Mouse (Mus musculus): ENCODE data around the gene Galnt3. TPM values are rescaled to one million over a fixed set of nuclear protein-coding genes. Genes with fewer than 3 reads are reported as not detected.
A peak's percentile ranks its signal among the peaks of the same experiment; 100 is the strongest.

Gene Galnt3
- polyA plus RNA-seq, 1 experiment from 2014 or later = 9.4 TPM

- H3K9me3 ChIP-seq (ENCODE audit: control insufficient read depth, low read length) = no peaks in the 10 kb centered on the region
- peak; percentile 45; the same call in 1 of the 2 replicates for ATAC-seq (ENCODE audit: low FRiP score, low TSS enrichment)
- H3K4me2 ChIP-seq (replicated peaks; ENCODE audit: low read depth, low read length) = no peak overlapping the region
- H3K4me1 ChIP-seq (ENCODE audit: control insufficient read depth, insufficient read depth, low read length) = 0 out of 2 replicates have a peak, but pooled peaks cover 9% of the 10 kb centered on the region
- H3K27ac ChIP-seq (ENCODE audit: low read depth, low read length) = peak overlapping the region; percentile 72; the same call in 1 of the 2 replicates
- no peaks in the 10 kb centered on the region for H3K36me3 ChIP-seq (ENCODE audit: control insufficient read depth, insufficient read depth, low read length)
- WGBS = 48% methylated on average over 4 of the region's 4 CpGs
- no peak overlapping the region for H3K9ac ChIP-seq (ENCODE audit: low read depth, low read length)
- H3K27me3 ChIP-seq (ENCODE audit: control insufficient read depth, insufficient read depth, low read length) = no peaks in the 10 kb centered on the region
- H3K4me3 ChIP-seq (ENCODE audit: low read length) = no peak overlapping the region
Observed at GRCm38 (mm10) chr2:66146473-66146872, 21.7 kb upstream of the Galnt3 start.

GRCm38 (mm10) chr2:66144770-66145169 is 20.0 kb upstream of the Galnt3 start:
- no peak overlapping the region for H3K4me3 ChIP-seq (ENCODE audit: low read length)
- 0 out of 2 replicates have a peak, but pooled peaks cover 9% of the 10 kb centered on the region for H3K4me1 ChIP-seq (ENCODE audit: control insufficient read depth, insufficient read depth, low read length)
- 9% methylated on average over 5 of the region's 5 CpGs for WGBS
- no peaks in the 10 kb centered on the region for H3K9me3 ChIP-seq (ENCODE audit: control insufficient read depth, low read length)
- no peak overlapping the region for H3K4me2 ChIP-seq (replicated peaks; ENCODE audit: low read depth, low read length)
- peak; percentile 58; the same call in 1 of the 2 replicates for ATAC-seq (ENCODE audit: low FRiP score, low TSS enrichment)
- H3K9ac ChIP-seq (ENCODE audit: low read depth, low read length) = no peak overlapping the region
- H3K27me3 ChIP-seq (ENCODE audit: control insufficient read depth, insufficient read depth, low read length) = no peaks in the 10 kb centered on the region
- no peak overlapping the region; the same call in 1 of the 2 replicates for H3K27ac ChIP-seq (ENCODE audit: low read depth, low read length)
- H3K36me3 ChIP-seq (ENCODE audit: control insufficient read depth, insufficient read depth, low read length) = no peaks in the 10 kb centered on the region

- no peak overlapping the region for H3K27ac ChIP-seq (ENCODE audit: low read depth, low read length)
- no peaks in the 10 kb centered on the region for H3K27me3 ChIP-seq (ENCODE audit: control insufficient read depth, insufficient read depth, low read length)
- 0 out of 2 replicates have a peak, but pooled peaks cover 9% of the 10 kb centered on the region for H3K4me1 ChIP-seq (ENCODE audit: control insufficient read depth, insufficient read depth, low read length)
- H3K4me3 ChIP-seq (ENCODE audit: low read length) = no peak overlapping the region
- no peaks in the 10 kb centered on the region for H3K9me3 ChIP-seq (ENCODE audit: control insufficient read depth, low read length)
- H3K36me3 ChIP-seq (ENCODE audit: control insufficient read depth, insufficient read depth, low read length) = no peaks in the 10 kb centered on the region
- H3K9ac ChIP-seq (ENCODE audit: low read depth, low read length) = no peak overlapping the region
- no peak overlapping the region for H3K4me2 ChIP-seq (replicated peaks; ENCODE audit: low read depth, low read length)
- no peak for ATAC-seq (ENCODE audit: low FRiP score, low TSS enrichment)
- WGBS = 94% methylated on average over 4 of the region's 4 CpGs
Observed at GRCm38 (mm10) chr2:66143284-66143683, 18.5 kb upstream of the Galnt3 start.

GRCm38 (mm10) chr2:66142711-66143110 is 17.9 kb upstream of the Galnt3 start:
- no peak for ATAC-seq (ENCODE audit: low FRiP score, low TSS enrichment)
- Histone ChIP-seq H3K27ac (ENCODE audit: low read depth, low read length) (no peak overlapping the region), H3K27me3 (ENCODE audit: control insufficient read depth, insufficient read depth, low read length) (no peaks in the 10 kb centered on the region), H3K36me3 (ENCODE audit: control insufficient read depth, insufficient read depth, low read length) (no peaks in the 10 kb centered on the region), H3K4me3 (ENCODE audit: low read length) (no peak overlapping the region), H3K9ac (ENCODE audit: low read depth, low read length) (no peak overlapping the region), H3K4me1 (ENCODE audit: control insufficient read depth, insufficient read depth, low read length) (0 out of 2 replicates have a peak, but pooled peaks cover 9% of the 10 kb centered on the region), H3K4me2 (replicated peaks; ENCODE audit: low read depth, low read length) (no peak overlapping the region), H3K9me3 (ENCODE audit: control insufficient read depth, low read length) (no peaks in the 10 kb centered on the region)
- WGBS = 78% methylated on average over 2 of the region's 2 CpGs

- Histone ChIP-seq H3K4me3 (ENCODE audit: low read length) (no peak overlapping the region), H3K4me2 (replicated peaks; ENCODE audit: low read depth, low read length) (no peak overlapping the region), H3K9me3 (ENCODE audit: control insufficient read depth, low read length) (no peaks in the 10 kb centered on the region), H3K27ac (ENCODE audit: low read depth, low read length) (no peak overlapping the region), H3K9ac (ENCODE audit: low read depth, low read length) (no peak overlapping the region), H3K4me1 (ENCODE audit: control insufficient read depth, insufficient read depth, low read length) (0 out of 2 replicates have a peak, but pooled peaks cover 9% of the 10 kb centered on the region), H3K27me3 (ENCODE audit: control insufficient read depth, insufficient read depth, low read length) (no peaks in the 10 kb centered on the region), H3K36me3 (ENCODE audit: control insufficient read depth, insufficient read depth, low read length) (no peaks in the 10 kb centered on the region)
- ATAC-seq (ENCODE audit: low FRiP score, low TSS enrichment) = no peak
- 89% methylated on average over 2 of the region's 2 CpGs for WGBS
Observed at GRCm38 (mm10) chr2:66142268-66142667, 17.5 kb upstream of the Galnt3 start.

GRCm38 (mm10) chr2:66140246-66140645 is 15.5 kb upstream of the Galnt3 start:
- Histone ChIP-seq H3K27me3 (ENCODE audit: control insufficient read depth, insufficient read depth, low read length) (no peaks in the 10 kb centered on the region), H3K9me3 (ENCODE audit: control insufficient read depth, low read length) (no peaks in the 10 kb centered on the region), H3K36me3 (ENCODE audit: control insufficient read depth, insufficient read depth, low read length) (no peaks in the 10 kb centered on the region), H3K9ac (ENCODE audit: low read depth, low read length) (no peak overlapping the region), H3K4me1 (ENCODE audit: control insufficient read depth, insufficient read depth, low read length) (0 out of 2 replicates have a peak, but pooled peaks cover 8% of the 10 kb centered on the region), H3K4me3 (ENCODE audit: low read length) (no peak overlapping the region), H3K4me2 (replicated peaks; ENCODE audit: low read depth, low read length) (no peak overlapping the region), H3K27ac (ENCODE audit: low read depth, low read length) (no peak overlapping the region)
- 86% methylated on average over 4 of the region's 4 CpGs for WGBS
- no peak for ATAC-seq (ENCODE audit: low FRiP score, low TSS enrichment)

GRCm38 (mm10) chr2:66131862-66132544 is 7.2 kb upstream of the Galnt3 start:
- ATAC-seq (ENCODE audit: low FRiP score, low TSS enrichment) = peak; percentile 60
- Histone ChIP-seq H3K4me1 (ENCODE audit: control insufficient read depth, insufficient read depth, low read length) (no peaks in the 10 kb centered on the region), H3K4me3 (ENCODE audit: low read length) (no peak overlapping the region), H3K27me3 (ENCODE audit: control insufficient read depth, insufficient read depth, low read length) (no peaks in the 10 kb centered on the region; the same call in 1 of the 2 replicates), H3K9ac (ENCODE audit: low read depth, low read length) (no peak overlapping the region), H3K27ac (ENCODE audit: low read depth, low read length) (no peak overlapping the region), H3K36me3 (ENCODE audit: control insufficient read depth, insufficient read depth, low read length) (no peaks in the 10 kb centered on the region), H3K4me2 (replicated peaks; ENCODE audit: low read depth, low read length) (0 out of 2 replicates have a peak overlapping the region, but pooled peaks have one; percentile 3), H3K9me3 (ENCODE audit: control insufficient read depth, low read length) (no peaks in the 10 kb centered on the region)
- 58% methylated on average over 8 of the region's 8 CpGs for WGBS

GRCm38 (mm10) chr2:66128941-66129340 is 4.1 kb upstream of the Galnt3 start:
- Histone ChIP-seq H3K4me1 (ENCODE audit: control insufficient read depth, insufficient read depth, low read length) (no peaks in the 10 kb centered on the region), H3K4me3 (ENCODE audit: low read length) (no peak overlapping the region), H3K27ac (ENCODE audit: low read depth, low read length) (no peak overlapping the region), H3K36me3 (ENCODE audit: control insufficient read depth, insufficient read depth, low read length) (no peaks in the 10 kb centered on the region), H3K9me3 (ENCODE audit: control insufficient read depth, low read length) (no peaks in the 10 kb centered on the region), H3K27me3 (ENCODE audit: control insufficient read depth, insufficient read depth, low read length) (peaks cover 8% of the 10 kb centered on the region; the same call in 1 of the 2 replicates), H3K9ac (ENCODE audit: low read depth, low read length) (no peak overlapping the region), H3K4me2 (replicated peaks; ENCODE audit: low read depth, low read length) (no peak overlapping the region)
- ATAC-seq (ENCODE audit: low FRiP score, low TSS enrichment) = no peak
- 84% methylated on average over 2 of the region's 2 CpGs for WGBS

- 64% methylated on average over 1 of the region's 1 CpGs for WGBS
- Histone ChIP-seq H3K9ac (ENCODE audit: low read depth, low read length) (no peak overlapping the region), H3K36me3 (ENCODE audit: control insufficient read depth, insufficient read depth, low read length) (no peaks in the 10 kb centered on the region), H3K4me1 (ENCODE audit: control insufficient read depth, insufficient read depth, low read length) (no peaks in the 10 kb centered on the region), H3K4me2 (replicated peaks; ENCODE audit: low read depth, low read length) (no peak overlapping the region), H3K27ac (ENCODE audit: low read depth, low read length) (no peak overlapping the region), H3K27me3 (ENCODE audit: control insufficient read depth, insufficient read depth, low read length) (peaks cover 14% of the 10 kb centered on the region), H3K9me3 (ENCODE audit: control insufficient read depth, low read length) (no peaks in the 10 kb centered on the region), H3K4me3 (ENCODE audit: low read length) (no peak overlapping the region)
- ATAC-seq (ENCODE audit: low FRiP score, low TSS enrichment) = no peak
Observed at GRCm38 (mm10) chr2:66127541-66127940, 2.7 kb upstream of the Galnt3 start.

Data from kidney, embryonic 14.5 days (tissue).